Mouse (Mus musculus): ENCODE data around the gene Tmtc2.

GRCm38 (mm10) chr10:105573908-105574694 is at the start of gene Tmtc2:
- TF ChIP-seq POLR2A (IDR thresholded peaks at IDR 0.05; ENCODE audit: insufficient read length, low read depth) (peak; percentile 38), TCF12 (IDR thresholded peaks at IDR 0.05; ENCODE audit: insufficient read depth, poor library complexity, severe bottlenecking) (no peak), E2F4 (IDR thresholded peaks at IDR 0.05; ENCODE audit: insufficient read depth) (no peak), POLR2AphosphoS2 (IDR thresholded peaks at IDR 0.05; ENCODE audit: insufficient read length, low read depth) (no peak)
